Mouse (Mus musculus): ENCODE measurements around the gene Zswim2. TPM values are rescaled to one million over a fixed set of nuclear protein-coding genes. Genes with fewer than 3 reads are reported as not detected.
"Not testable (repeated sequence)": the region's sequence is repeated elsewhere in the genome, so short reads cannot be mapped to it uniquely, and the experiment has no call there.

Zswim2 gene
- not detected in 2 replicates for polyA plus RNA-seq (2015; fragmentation: Nextera tagmentation; extraction: Ambion mirVana)

GRCm38 (mm10) chr2:83940931-83941361 lies at the start of gene Zswim2:
Gene Zswim2 (minus strand): TSS chr2:83941228.
- peaks cover 10% of the 10 kb centered on the region for H3K4me1 ChIP-seq (replicated peaks)
- peak within 1 kb of the TSS; percentile 62 for H3K4me2 ChIP-seq (replicated peaks)
- H3K27me3 ChIP-seq = no peaks in the 10 kb centered on the region
- H3K9ac ChIP-seq (replicated peaks) = no peak within 1 kb of the TSS
- peak; percentile 100 for ATAC-seq
- whole genome bisulfite sequencing = 1% methylated on average over 20 of the region's 20 CpGs
- no peaks in the 10 kb centered on the region for H3K36me3 ChIP-seq
- H3K9me3 ChIP-seq = no peaks in the 10 kb centered on the region
- peak within 1 kb of the TSS; percentile 40 for H3K4me3 ChIP-seq (replicated peaks)
- peak within 1 kb of the TSS; percentile 71 for H3K27ac ChIP-seq

- H3K4me3 ChIP-seq (replicated peaks); H3K9ac ChIP-seq (replicated peaks); ATAC-seq; H3K4me1 ChIP-seq (replicated peaks); H3K27me3 ChIP-seq; H3K27ac ChIP-seq; H3K36me3 ChIP-seq; H3K9me3 ChIP-seq; H3K4me2 ChIP-seq (replicated peaks): not testable (repeated sequence)
- no CpG with 5 or more reads among the region's 6 CpGs for WGBS
Measured at GRCm38 (mm10) chr2:83990253-83990652, 49.2 kb upstream of the Zswim2 start, which contains the start of gene Gm13691. Gene Gm13691 (plus strand): TSS chr2:83990553.

GRCm38 (mm10) chr2:83984443-83984842 lies 43.4 kb upstream of the Zswim2 start, which contains the start of gene Gm13697:
Gene Gm13697 (plus strand): TSS chr2:83984743.
- WGBS = no CpG with 5 or more reads among the region's 6 CpGs
- H3K27ac ChIP-seq; H3K4me2 ChIP-seq (replicated peaks); H3K9me3 ChIP-seq; H3K4me1 ChIP-seq (replicated peaks); H3K4me3 ChIP-seq (replicated peaks); H3K27me3 ChIP-seq; H3K9ac ChIP-seq (replicated peaks); ATAC-seq; H3K36me3 ChIP-seq: not testable (repeated sequence)

DNA sequence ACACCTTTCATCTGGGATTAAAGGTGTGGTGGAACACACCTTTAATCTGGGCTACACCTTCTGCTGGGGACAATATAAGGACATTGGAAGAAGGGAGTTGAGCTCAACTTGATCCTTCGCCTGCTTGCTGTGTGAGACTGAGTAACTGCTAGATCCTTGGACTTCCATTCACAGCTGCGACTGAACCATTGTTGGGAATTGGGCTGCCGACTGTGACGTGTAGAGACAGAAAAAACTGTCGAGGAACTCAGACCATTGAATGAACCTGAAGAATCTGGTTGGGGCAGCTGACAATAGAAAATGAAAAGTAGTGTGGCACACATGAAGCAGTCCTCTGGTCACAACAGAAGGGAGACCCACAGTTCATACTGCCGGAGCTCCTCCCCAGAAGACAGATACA lies 37.6 kb upstream of the Zswim2 start, which contains the start of gene Gm13694:
Gm13694 (plus strand) TSS at position 301 of the 400 bp plus-strand sequence.
- H3K4me3 ChIP-seq (replicated peaks); H3K4me2 ChIP-seq (replicated peaks); H3K27me3 ChIP-seq; H3K27ac ChIP-seq; H3K9me3 ChIP-seq; H3K36me3 ChIP-seq; H3K9ac ChIP-seq (replicated peaks); ATAC-seq; H3K4me1 ChIP-seq (replicated peaks): not testable (repeated sequence)
- WGBS = no CpG with 5 or more reads among the region's 6 CpGs

DNA sequence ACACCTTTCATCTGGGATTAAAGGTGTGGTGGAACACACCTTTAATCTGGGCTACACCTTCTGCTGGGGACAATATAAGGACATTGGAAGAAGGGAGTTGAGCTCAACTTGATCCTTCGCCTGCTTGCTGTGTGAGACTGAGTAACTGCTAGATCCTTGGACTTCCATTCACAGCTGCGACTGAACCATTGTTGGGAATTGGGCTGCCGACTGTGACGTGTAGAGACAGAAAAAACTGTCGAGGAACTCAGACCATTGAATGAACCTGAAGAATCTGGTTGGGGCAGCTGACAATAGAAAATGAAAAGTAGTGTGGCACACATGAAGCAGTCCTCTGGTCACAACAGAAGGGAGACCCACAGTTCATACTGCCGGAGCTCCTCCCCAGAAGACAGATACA lies 31.8 kb upstream of the Zswim2 start, which contains the start of gene Gm13696:
Gm13696 (plus strand) TSS at position 301 of the 400 bp plus-strand sequence.
- ATAC-seq; H3K4me2 ChIP-seq (replicated peaks); H3K4me1 ChIP-seq (replicated peaks); H3K36me3 ChIP-seq; H3K27ac ChIP-seq; H3K9ac ChIP-seq (replicated peaks); H3K4me3 ChIP-seq (replicated peaks); H3K9me3 ChIP-seq; H3K27me3 ChIP-seq: not testable (repeated sequence)
- no CpG with 5 or more reads among the region's 6 CpGs for WGBS

DNA sequence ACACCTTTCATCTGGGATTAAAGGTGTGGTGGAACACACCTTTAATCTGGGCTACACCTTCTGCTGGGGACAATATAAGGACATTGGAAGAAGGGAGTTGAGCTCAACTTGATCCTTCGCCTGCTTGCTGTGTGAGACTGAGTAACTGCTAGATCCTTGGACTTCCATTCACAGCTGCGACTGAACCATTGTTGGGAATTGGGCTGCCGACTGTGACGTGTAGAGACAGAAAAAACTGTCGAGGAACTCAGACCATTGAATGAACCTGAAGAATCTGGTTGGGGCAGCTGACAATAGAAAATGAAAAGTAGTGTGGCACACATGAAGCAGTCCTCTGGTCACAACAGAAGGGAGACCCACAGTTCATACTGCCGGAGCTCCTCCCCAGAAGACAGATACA lies 26.0 kb upstream of the Zswim2 start, which contains the start of gene Gm13695:
Gm13695 (plus strand) TSS at position 301 of the 400 bp plus-strand sequence.
- not testable (repeated sequence) for H3K9me3 ChIP-seq; ATAC-seq; H3K4me3 ChIP-seq (replicated peaks); H3K36me3 ChIP-seq; H3K4me2 ChIP-seq (replicated peaks); H3K27ac ChIP-seq; H3K27me3 ChIP-seq; H3K4me1 ChIP-seq (replicated peaks); H3K9ac ChIP-seq (replicated peaks)
- WGBS = no CpG with 5 or more reads among the region's 6 CpGs

DNA sequence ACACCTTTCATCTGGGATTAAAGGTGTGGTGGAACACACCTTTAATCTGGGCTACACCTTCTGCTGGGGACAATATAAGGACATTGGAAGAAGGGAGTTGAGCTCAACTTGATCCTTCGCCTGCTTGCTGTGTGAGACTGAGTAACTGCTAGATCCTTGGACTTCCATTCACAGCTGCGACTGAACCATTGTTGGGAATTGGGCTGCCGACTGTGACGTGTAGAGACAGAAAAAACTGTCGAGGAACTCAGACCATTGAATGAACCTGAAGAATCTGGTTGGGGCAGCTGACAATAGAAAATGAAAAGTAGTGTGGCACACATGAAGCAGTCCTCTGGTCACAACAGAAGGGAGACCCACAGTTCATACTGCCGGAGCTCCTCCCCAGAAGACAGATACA lies 20.2 kb upstream of the Zswim2 start, which contains the start of gene Gm13693:
Gm13693 (plus strand) TSS at position 301 of the 400 bp plus-strand sequence.
- not testable (repeated sequence) for H3K4me3 ChIP-seq (replicated peaks); H3K4me1 ChIP-seq (replicated peaks); H3K9ac ChIP-seq (replicated peaks); H3K27ac ChIP-seq; H3K9me3 ChIP-seq; H3K36me3 ChIP-seq; H3K27me3 ChIP-seq; H3K4me2 ChIP-seq (replicated peaks); ATAC-seq
- WGBS = no CpG with 5 or more reads among the region's 6 CpGs

- H3K9me3 ChIP-seq; ATAC-seq; H3K4me3 ChIP-seq (replicated peaks); H3K27me3 ChIP-seq; H3K36me3 ChIP-seq; H3K4me2 ChIP-seq (replicated peaks); H3K4me1 ChIP-seq (replicated peaks); H3K27ac ChIP-seq; H3K9ac ChIP-seq (replicated peaks): not testable (repeated sequence)
- no CpG with 5 or more reads among the region's 6 CpGs for WGBS
Measured at GRCm38 (mm10) chr2:83955393-83955792, 14.4 kb upstream of the Zswim2 start, which contains the start of gene Gm13698. Gene Gm13698 (plus strand): TSS chr2:83955693.

- Histone ChIP-seq H3K4me1 (replicated peaks) (peaks cover 10% of the 10 kb centered on the region), H3K27me3 (no peaks in the 10 kb centered on the region), H3K9ac (replicated peaks) (no peak overlapping the region), H3K4me2 (replicated peaks) (no peak overlapping the region), H3K4me3 (replicated peaks) (no peak overlapping the region), H3K36me3 (no peaks in the 10 kb centered on the region), H3K27ac (no peak overlapping the region), H3K9me3 (no peaks in the 10 kb centered on the region)
- WGBS = 81% methylated on average over 4 of the region's 4 CpGs
- ATAC-seq = no peak
Measured at GRCm38 (mm10) chr2:83941792-83942191, 764 bp upstream of the Zswim2 start.

DNA sequence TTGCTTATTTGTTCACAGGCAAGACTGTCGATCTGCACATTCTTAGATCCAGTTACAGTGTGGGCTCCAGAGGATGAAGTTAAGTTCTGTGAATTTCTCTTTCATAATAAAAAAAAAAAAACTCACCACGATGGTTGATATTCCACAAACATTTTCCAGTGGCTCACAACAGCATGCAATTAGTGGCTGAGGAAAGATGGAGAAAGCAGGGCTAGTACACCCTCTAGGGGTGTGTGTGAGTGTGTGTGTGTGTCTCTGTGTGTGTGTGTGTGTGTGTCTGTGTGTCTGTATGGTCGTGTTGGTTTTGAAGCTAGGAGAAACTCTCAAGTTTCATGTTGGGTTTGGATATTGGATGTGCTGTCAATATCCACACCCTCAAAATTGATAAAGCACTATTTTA lies 350 bp upstream of the Zswim2 start:
- H3K4me1 ChIP-seq (replicated peaks) = peaks cover 10% of the 10 kb centered on the region
- 33% methylated on average over 3 of the region's 3 CpGs for WGBS
- no peaks in the 10 kb centered on the region for H3K27me3 ChIP-seq
- no peaks in the 10 kb centered on the region for H3K9me3 ChIP-seq
- no peaks in the 10 kb centered on the region for H3K36me3 ChIP-seq
- no peak overlapping the region for H3K27ac ChIP-seq
- H3K4me2 ChIP-seq (replicated peaks) = peak overlapping the region; percentile 62
- peak overlapping the region; percentile 40 for H3K4me3 ChIP-seq (replicated peaks)
- H3K9ac ChIP-seq (replicated peaks) = no peak overlapping the region
- peak; percentile 78 for ATAC-seq

DNA sequence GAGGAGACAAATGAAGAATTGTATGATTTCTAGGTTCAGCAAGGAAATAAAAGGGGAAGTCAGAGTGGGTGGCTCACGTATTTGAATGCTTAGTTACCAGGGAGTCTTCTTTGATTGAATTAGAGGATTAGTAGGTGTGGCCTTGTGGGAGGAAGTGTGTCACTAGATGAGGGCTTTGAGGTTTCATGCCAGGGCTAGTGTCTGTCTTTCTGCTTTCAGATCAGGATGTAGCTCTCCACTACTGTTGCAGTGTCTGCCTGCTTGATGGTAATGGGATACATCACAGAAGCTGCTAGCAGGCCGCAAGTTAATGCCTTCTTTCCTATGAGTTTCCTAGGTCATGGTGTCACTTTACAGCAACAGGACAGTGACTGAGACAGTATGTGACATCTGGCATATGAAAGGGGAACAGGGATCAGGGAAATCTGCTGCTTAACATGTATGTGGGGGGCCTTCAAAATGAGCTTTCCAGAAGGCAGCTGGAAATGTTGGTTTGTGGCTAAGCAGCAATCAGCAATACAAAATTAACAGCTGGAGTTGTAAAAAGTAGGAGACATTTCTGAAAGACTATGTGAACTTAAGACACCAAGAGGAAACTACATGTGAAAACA lies 11.4 kb downstream of the Zswim2 start:
- Histone ChIP-seq H3K27me3 (no peaks in the 10 kb centered on the region), H3K9me3 (no peaks in the 10 kb centered on the region), H3K9ac (replicated peaks) (no peak overlapping the region), H3K27ac (no peak overlapping the region), H3K4me1 (replicated peaks) (no peaks in the 10 kb centered on the region), H3K36me3 (no peaks in the 10 kb centered on the region), H3K4me2 (replicated peaks) (no peak overlapping the region), H3K4me3 (replicated peaks) (no peak overlapping the region)
- 45% methylated on average over 2 of the region's 2 CpGs for WGBS
- ATAC-seq = no peak

- Histone ChIP-seq H3K9me3 (no peaks in the 10 kb centered on the region), H3K36me3 (no peaks in the 10 kb centered on the region), H3K4me2 (replicated peaks) (no peak overlapping the region), H3K27me3 (no peaks in the 10 kb centered on the region), H3K4me3 (replicated peaks) (no peak overlapping the region), H3K9ac (replicated peaks) (no peak overlapping the region), H3K27ac (no peak overlapping the region), H3K4me1 (replicated peaks) (no peaks in the 10 kb centered on the region)
- no peak for ATAC-seq
- WGBS = 77% methylated on average over 2 of the region's 2 CpGs
Measured at GRCm38 (mm10) chr2:83901896-83902540, 39.0 kb downstream of the Zswim2 start.

Measured in midbrain, embryonic 13.5 days (tissue).